Mouse (Mus musculus): ENCODE results near the gene Col27a1. TPM values are rescaled to one million over a fixed set of nuclear protein-coding genes. Genes with fewer than 3 reads are reported as not detected.

Col27a1 gene
- 1 to 10 TPM; 1.3 to 1.7 TPM for total RNA-seq (2021)

- intact Hi-C loops (cut with DNase I): no loop called here
- no peak for DNase-seq (ENCODE audit: low spot score)
Observed at GRCm38 (mm10) chr4:63213907-63214621, at the start of gene Col27a1. Gene Col27a1 (plus strand): TSS chr4:63214004.

DNA sequence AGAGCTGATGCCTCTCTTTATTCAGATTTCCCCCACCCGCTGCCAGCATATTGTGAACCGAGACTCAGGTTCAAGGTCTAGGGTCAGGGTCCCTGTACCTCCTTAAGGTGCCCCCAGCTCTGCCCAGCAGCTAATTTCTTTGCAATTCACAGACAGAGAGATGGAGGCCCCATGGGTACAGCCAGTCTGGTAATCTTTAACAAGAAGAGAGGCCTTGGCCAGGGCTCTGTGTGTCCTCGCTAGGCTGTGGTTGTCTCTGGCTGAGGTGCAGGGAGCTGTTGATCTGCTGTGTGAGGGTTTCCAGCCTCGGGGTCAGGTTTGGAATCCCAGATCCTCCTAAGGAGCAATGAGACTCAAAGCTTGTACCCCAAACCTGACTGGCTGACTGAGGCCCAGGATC is 48.2 kb upstream of the Col27a1 start:
- intact Hi-C loops (cut with DNase I): no loop called here
- no peak for DNase-seq (ENCODE audit: low spot score)

- intact Hi-C loops (cut with DNase I): no loop called here
- no peak for DNase-seq (ENCODE audit: low spot score)
Observed at GRCm38 (mm10) chr4:63166323-63166722, 47.5 kb upstream of the Col27a1 start.

- intact Hi-C loops (cut with DNase I): no loop called here
- DNase-seq (ENCODE audit: low spot score): no peak
Observed at GRCm38 (mm10) chr4:63170061-63170460, 43.7 kb upstream of the Col27a1 start.

- intact Hi-C loops (cut with DNase I): no loop called here
- DNase-seq (ENCODE audit: low spot score): no peak
Observed at GRCm38 (mm10) chr4:63171122-63171521, 42.7 kb upstream of the Col27a1 start.

DNA sequence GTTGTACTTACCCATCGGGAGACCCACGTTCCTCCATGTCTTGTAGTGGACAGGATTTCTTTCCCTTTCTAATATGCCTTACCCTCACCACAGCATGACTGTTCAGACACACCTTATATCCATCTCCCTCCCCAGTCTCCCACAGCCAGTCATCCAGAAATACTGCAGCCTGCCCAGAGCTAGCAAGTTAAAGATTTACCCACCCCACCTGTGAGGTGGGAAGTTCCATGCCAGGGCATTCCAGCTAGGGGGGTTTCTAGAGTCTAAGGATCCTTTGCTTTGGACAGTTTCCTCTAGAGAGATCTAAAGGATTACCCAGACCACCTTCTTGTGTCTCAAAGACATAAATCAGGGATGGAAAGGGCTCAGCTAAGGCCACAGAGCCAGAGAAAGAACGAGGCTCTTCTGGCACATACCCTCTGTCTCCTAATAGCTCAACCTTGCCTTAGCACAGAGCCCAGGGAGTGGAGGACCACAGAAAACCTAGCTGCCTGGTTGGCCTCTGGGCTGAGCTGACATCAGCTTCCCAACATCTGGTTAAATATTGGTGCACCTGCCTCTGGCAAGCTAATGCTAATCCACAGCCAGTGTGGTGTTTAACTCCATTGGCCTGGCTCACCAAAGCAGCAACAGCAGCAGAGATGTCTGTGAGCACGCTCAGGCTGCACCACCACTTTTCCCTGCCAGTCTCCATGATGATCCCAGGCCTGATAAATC is 41.7 kb upstream of the Col27a1 start, which contains the start of gene Kif12:
TSS of gene Kif12 (minus strand) at position 163 of the 717 bp plus-strand sequence.
- DNase-seq (ENCODE audit: low spot score): no peak
- intact Hi-C loops (cut with DNase I): no loop called here

GRCm38 (mm10) chr4:63181556-63181955 is 32.2 kb upstream of the Col27a1 start:
- no peak for DNase-seq (ENCODE audit: low spot score)
- intact Hi-C loops (cut with DNase I): loop anchor here (1.0 kb wide), 1 partner anchor 138 kb away; no protein-coding TSS in a partner anchor

DNA sequence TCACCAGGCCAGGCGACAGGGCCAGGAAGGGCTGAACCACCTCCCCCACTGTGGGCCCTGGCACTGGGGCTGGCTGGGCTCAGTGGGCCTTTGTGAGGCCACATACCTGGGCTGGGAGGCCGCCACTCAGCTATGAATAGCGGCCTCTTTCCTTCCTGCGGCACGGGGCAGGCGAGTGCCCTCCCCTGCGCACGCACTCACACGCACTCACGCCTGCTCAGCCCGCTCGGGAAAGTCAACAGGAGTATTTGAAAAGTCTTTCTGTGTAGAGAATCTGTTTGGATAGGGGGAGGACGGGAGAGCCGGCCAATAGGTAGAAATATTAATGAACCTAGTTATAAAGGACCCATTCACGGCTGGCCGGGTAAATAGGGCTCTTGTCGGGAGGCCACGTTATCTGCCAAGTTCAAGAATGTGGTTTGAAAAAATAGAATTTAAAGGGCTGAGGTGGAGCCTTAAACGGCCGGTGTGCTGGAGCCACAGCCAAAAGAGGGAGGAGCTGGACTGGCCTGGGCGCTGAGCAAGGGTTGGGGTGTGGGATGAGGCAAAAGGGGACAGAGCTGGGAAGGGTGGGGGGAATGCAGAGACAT is 27.4 kb upstream of the Col27a1 start:
- intact Hi-C loops (cut with DNase I): no loop called here

GRCm38 (mm10) chr4:63191641-63192040 is 22.2 kb upstream of the Col27a1 start:
- intact Hi-C loops (cut with DNase I): no loop called here
- no peak for DNase-seq (ENCODE audit: low spot score)

More for the DNA sequence above, 27.4 kb upstream of the Col27a1 start:
- DNase-seq (ENCODE audit: low spot score): no peak

DNA sequence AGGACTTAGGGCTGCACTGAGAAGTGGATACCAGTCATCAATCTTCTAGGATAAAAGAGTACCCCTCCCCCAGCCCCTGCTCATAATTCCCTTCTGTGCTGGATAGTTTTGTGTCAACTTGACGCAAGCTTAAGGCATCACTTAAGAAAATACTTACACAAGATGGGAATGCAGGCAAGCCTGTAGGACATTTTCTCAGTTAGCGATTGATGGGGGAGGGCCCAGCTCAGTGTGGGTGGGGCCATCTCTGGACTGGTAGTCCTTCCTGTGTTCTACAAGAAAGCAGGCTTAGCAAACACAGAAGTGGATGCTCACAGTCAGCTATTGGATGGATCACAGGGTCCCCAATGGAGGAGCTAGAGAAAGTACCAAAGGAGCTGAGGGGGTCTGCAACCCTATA is 19.4 kb upstream of the Col27a1 start:
- DNase-seq (ENCODE audit: low spot score): no peak
- intact Hi-C loops (cut with DNase I): no loop called here

DNA sequence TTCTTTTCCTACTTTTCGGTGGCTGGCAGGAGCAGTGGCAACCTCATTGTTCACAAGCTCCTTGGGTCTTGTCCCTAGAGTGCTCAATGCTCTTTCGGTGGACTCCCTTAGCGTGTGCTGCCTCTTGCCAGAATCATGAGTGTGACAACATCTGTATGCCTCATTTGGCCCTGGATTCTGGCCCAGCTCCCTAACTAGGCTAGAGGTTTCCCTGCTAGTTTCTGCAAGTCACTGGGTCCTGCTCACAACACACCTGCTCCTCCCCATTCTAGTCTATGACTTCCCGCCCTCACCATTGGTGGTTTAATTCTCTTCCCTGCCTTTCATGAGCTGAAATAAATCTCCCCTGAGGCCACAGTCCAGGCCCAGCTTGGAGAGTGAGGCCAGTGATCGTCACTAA is 14.4 kb upstream of the Col27a1 start:
- no peak for DNase-seq (ENCODE audit: low spot score)
- intact Hi-C loops (cut with DNase I): no loop called here

- no peak for DNase-seq (ENCODE audit: low spot score)
- intact Hi-C loops (cut with DNase I): no loop called here
Observed at GRCm38 (mm10) chr4:63203874-63204273, 9.9 kb upstream of the Col27a1 start.

DNA sequence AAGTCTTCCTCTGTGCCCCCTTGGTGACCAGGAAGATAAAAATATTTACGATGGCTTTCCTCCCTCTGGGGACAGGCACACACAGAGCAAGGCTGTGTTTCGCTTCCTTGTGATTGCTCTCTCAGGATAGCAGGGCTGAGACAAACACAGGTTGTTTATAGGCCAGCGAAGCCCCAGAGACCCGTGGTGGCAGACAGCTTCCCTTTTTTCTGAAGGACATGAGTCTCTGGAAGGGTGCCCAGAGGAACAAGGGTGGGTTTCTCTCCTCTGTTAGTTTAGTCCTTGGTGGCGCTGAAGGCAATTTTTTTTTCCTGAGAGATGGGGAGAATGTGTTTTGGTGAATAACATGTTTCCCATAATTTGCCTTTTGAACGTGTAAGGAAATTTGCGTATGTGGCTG is 8.2 kb upstream of the Col27a1 start:
- no peak for DNase-seq (ENCODE audit: low spot score)
- intact Hi-C loops (cut with DNase I): no loop called here

DNA sequence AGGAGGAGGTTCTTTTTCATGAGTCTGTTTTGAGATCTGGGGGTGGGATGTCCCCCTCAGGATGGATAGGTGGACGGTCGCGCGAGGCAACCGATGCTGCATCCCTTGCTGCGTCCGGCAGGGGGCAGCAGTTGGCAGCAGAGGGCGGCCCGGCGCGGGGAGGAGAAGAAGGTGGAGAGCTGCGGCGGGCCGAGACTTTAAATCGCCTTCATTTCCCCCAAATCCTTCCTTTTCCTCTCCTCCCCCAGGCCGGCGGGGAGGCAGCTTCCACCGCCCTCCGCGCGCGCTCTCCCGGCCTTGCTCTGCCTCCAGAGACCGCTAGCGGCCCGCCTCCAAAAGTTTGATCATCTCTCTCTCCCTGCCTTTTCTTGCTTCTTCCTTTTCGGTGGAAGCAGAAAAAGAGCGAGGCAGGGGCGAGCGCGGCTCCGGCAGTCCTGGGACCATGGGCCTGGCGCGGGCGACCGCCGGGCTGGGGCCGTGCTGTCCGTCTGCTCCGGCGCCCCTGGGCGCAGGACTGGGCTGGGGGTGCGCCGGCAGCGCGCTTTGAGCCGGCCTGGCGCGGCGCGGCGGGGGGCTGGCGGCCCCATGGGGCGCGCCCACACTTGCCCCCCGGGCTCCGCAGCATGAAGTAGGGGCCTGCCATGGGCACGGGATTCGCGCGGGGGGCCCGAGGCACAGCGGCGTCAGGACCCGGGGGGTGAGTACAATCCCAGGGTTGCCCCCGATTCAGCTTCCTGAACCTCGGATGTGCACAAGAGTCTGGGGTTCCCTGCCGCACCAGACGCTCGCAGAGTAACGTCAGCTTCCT is 1.6 kb downstream of the Col27a1 start:
- intact Hi-C loops (cut with DNase I): loop anchor here (1.0 kb wide), 1 partner anchor 92 kb away; no protein-coding TSS in a partner anchor
- DNase-seq (ENCODE audit: low spot score): peak; percentile 61

GRCm38 (mm10) chr4:63215993-63216531 is 2.3 kb downstream of the Col27a1 start:
- intact Hi-C loops (cut with DNase I): loop anchor here (1.0 kb wide), 1 partner anchor 91 kb away; no protein-coding TSS in a partner anchor
- DNase-seq (ENCODE audit: low spot score): no peak

DNA sequence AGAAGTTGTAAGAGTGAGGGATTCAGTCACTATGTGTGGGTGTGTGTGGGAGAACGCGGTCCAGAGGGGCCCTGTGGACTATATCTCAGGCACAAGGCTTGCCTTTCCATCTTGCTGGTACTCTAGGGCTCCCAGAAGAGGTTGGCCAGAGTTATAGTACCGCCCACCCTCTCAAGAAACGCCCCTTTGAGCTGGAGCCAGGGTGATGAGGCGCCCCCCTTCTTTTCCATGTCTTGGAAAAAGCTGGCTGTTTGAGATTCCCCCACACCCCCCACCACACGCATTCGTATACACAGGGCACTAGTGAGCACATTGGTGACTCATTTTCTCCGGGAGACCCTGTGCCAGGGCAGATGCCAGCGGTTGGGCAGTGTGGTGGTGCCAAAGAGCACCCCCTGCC is 2.8 kb downstream of the Col27a1 start:
- no peak for DNase-seq (ENCODE audit: low spot score)
- intact Hi-C loops (cut with DNase I): no loop called here

DNA sequence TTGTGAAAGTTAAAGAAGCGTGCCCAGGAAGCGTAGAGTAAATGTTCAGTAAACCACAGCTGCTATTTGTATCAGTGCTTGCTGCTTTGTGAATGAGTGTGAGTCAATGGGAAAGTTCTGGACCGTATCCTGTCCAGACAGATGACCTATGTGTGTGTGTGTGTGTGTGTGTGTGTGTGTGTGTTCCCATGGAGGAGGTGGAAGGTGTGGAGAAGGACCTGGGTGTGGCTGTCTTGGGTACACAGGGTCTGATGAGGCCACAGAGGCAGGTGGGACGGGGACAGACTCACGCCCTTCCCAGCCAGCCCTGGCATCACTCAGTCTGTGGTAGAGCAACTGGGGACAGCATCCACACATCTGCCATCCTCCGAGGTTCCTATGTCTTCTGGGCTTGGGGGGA is 3.7 kb downstream of the Col27a1 start:
- DNase-seq (ENCODE audit: low spot score): no peak
- intact Hi-C loops (cut with DNase I): no loop called here

DNA sequence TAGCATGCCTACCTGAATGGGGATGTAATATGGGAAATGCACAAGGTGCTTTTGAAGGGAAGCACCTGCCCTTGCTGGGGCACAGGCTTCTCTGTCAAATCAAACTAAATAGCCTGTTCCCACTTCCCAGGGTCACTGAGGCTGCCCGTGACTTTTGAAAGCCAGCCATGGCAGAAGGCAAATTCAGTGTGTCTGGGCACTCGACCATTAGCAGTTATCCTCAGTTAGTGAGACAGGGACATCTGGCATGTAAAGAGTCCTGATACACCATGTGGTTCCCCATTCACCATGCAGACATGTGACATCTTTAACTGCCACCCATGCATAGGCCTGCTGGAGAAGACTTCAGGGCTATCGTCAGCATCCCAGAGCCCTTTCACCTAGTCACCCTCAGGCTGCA is 5.3 kb downstream of the Col27a1 start:
- DNase-seq (ENCODE audit: low spot score): no peak
- intact Hi-C loops (cut with DNase I): no loop called here

- intact Hi-C loops (cut with DNase I): no loop called here
Observed at GRCm38 (mm10) chr4:63219635-63220034, 5.8 kb downstream of the Col27a1 start.

More at GRCm38 (mm10) chr4:63219635-63220034, 5.8 kb downstream of the Col27a1 start:
- no peak for DNase-seq (ENCODE audit: low spot score)
